Comparison of ENCODE assay signal across 18 mouse cellular contexts in the genomic region with DNA sequence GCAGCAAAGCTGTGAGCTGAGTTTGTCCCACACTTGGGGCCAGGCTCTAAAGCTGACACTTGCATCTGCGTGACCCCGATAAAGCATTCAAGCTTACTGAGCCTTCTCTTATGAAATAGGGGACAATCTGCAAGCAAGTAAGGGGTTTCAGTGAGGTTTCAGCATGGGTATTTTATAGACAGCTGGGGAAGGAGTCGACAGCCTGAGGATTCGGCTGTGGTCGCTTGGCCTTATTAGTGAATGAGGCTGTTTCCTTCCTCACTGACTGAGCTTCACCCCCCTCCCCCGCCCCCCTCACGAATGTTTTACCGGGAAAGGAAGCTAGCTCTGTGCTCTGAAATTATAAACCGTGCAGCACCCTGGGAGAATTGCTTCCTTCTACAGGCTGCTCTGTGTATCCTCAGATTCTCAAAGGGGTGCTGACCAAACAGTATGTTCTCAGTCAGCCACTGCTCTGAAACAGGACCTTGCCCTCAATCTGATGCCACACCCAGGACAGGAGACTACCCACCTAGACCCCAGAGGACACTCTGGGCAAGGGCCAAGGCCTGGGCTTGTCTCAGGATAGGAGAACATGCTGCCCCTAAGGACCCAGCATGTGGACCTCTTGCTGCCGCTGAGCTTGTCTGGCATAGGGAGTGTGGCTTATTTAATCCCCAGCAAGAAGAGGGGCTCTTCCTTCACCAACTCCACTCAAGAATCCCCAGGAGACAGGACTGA. TPM values are rescaled to one million over a fixed set of nuclear protein-coding genes. Genes with fewer than 3 reads are reported as not detected.
A peak's percentile ranks its signal among the peaks of the same experiment; 100 is the strongest.
DNase-seq lines count a peak whose midpoint lies in the region; ATAC-seq and TF ChIP-seq lines count a peak whose summit lies in the region.
"Had no signal": no experiment of that assay in that cellular context is flagged by ENCODE, and none has a peak within 500 bp of the region (broad histone marks: within the 10 kb centered on the region; RNA-seq: fewer than 3 reads in every experiment).

No protein-coding gene starts in this region.

- peak; percentile 62 for DNase-seq in kidney, adult 9 months
- DNase-seq in lung, postnatal 0 days (ENCODE audit: low spot score): peak; percentile 5
- DNase-seq in lung, adult 2 months: no peak
- no peak for DNase-seq in embryo, embryonic 10.5 days (ENCODE audit: low spot score)
- DNase-seq: cerebellum, adult 11-12 months; layer of hippocampus, adult 9-11 months; lung, postnatal 36 days had no signal

- H3K27ac ChIP-seq in kidney, embryonic 14.5 days (ENCODE audit: low read depth, low read length): no peak overlapping the region
- no peak overlapping the region for H3K27ac ChIP-seq in lung, postnatal 0 days (ENCODE audit: low read length)
- H3K27ac ChIP-seq in small intestine, adult 2 months (ENCODE audit: insufficient read depth, low read depth, low read length): peak overlapping the region; percentile 61
- H3K27ac ChIP-seq: embryonic facial prominence, embryonic 15.5 days; forebrain, embryonic 12.5 days; hindbrain, embryonic 10.5 days; midbrain, embryonic 13.5 days had no signal

- 68% methylated on average over 10 of the region's 10 CpGs for WGBS in kidney, embryonic 14.5 days
- WGBS in lung, postnatal 0 days: 56% methylated on average over 10 of the region's 10 CpGs
- 54% methylated on average over 10 of the region's 10 CpGs for WGBS in lung, adult 2 months
- 59% methylated on average over 10 of the region's 10 CpGs for WGBS in small intestine, adult 2 months

- ATAC-seq in kidney, embryonic 14.5 days (ENCODE audit: low FRiP score, low TSS enrichment): no peak
- ATAC-seq in lung, postnatal 0 days: no peak
- ATAC-seq in hematopoietic stem cell, adult 5-6 weeks (replicated peaks in 1 of 2; ENCODE audit: insufficient read depth in 1 of 2, low FRiP score in 2 of 2, low TSS enrichment in 1 of 2, low read depth in 1 of 2, poor library complexity in 2 of 2, severe bottlenecking in 2 of 2): peak; percentile 17 to 49; a peak in 3 of 4 replicates
- ATAC-seq: midbrain, embryonic 13.5 days had no signal

- H3K9me3 ChIP-seq in kidney, embryonic 14.5 days (ENCODE audit: control insufficient read depth, low read length): no peaks in the 10 kb centered on the region
- no peaks in the 10 kb centered on the region for H3K9me3 ChIP-seq in lung, postnatal 0 days (ENCODE audit: low read length)
- H3K9me3 ChIP-seq: embryonic facial prominence, embryonic 15.5 days; forebrain, embryonic 12.5 days; hindbrain, embryonic 10.5 days; midbrain, embryonic 13.5 days had no signal

- H3K4me2 ChIP-seq in kidney, embryonic 14.5 days (replicated peaks; ENCODE audit: low read depth, low read length): no peak overlapping the region
- no peak overlapping the region for H3K4me2 ChIP-seq in lung, postnatal 0 days (replicated peaks; ENCODE audit: low read depth, low read length)
- H3K4me2 ChIP-seq: embryonic facial prominence, embryonic 15.5 days; forebrain, embryonic 12.5 days; midbrain, embryonic 13.5 days had no signal

- peaks cover 20% of the 10 kb centered on the region for H3K36me3 ChIP-seq in kidney, embryonic 14.5 days (ENCODE audit: control insufficient read depth, insufficient read depth, low read length)
- H3K36me3 ChIP-seq in lung, postnatal 0 days (ENCODE audit: insufficient read depth, low read length): no peaks in the 10 kb centered on the region; the same call in 1 of the 2 replicates
- H3K36me3 ChIP-seq in small intestine, adult 2 months (ENCODE audit: control insufficient read depth, insufficient read depth, low read length): no peaks in the 10 kb centered on the region; the same call in 1 of the 2 replicates

- TF ChIP-seq POLR2A in lung, adult 2 months (IDR thresholded peaks at IDR 0.05; ENCODE audit: borderline replicate concordance, extremely low read depth, low read depth, low read length): no peak
- no peak for TF ChIP-seq POLR2A in small intestine, adult 2 months (IDR thresholded peaks at IDR 0.05; ENCODE audit: low read depth, low read length)

- H3K9ac ChIP-seq in kidney, embryonic 14.5 days (ENCODE audit: low read depth, low read length): no peak overlapping the region
- no peak overlapping the region for H3K9ac ChIP-seq in lung, postnatal 0 days (replicated peaks; ENCODE audit: low read depth)
- H3K9ac ChIP-seq: embryonic facial prominence, embryonic 15.5 days; forebrain, embryonic 12.5 days; midbrain, embryonic 13.5 days had no signal

- H3K4me1 ChIP-seq in kidney, embryonic 14.5 days (ENCODE audit: control insufficient read depth, insufficient read depth, low read length): no peaks in the 10 kb centered on the region
- H3K4me1 ChIP-seq in lung, postnatal 0 days (ENCODE audit: insufficient read depth, low read depth, low read length): no peaks in the 10 kb centered on the region
- no peaks in the 10 kb centered on the region for H3K4me1 ChIP-seq in lung, adult 2 months (ENCODE audit: control insufficient read depth, insufficient read depth, low read length)
- peaks cover 29% of the 10 kb centered on the region for H3K4me1 ChIP-seq in small intestine, adult 2 months (ENCODE audit: control insufficient read depth, insufficient read depth, insufficient read length, low read length)
- H3K4me1 ChIP-seq: embryonic facial prominence, embryonic 15.5 days; forebrain, embryonic 12.5 days; midbrain, embryonic 13.5 days had no signal

- TF ChIP-seq EP300 in lung, postnatal 0 days (IDR thresholded peaks at IDR 0.05): no peak

- no peaks in the 10 kb centered on the region for H3K27me3 ChIP-seq in kidney, embryonic 14.5 days (ENCODE audit: control insufficient read depth, insufficient read depth, low read length)
- no peaks in the 10 kb centered on the region for H3K27me3 ChIP-seq in lung, postnatal 0 days (replicated peaks; ENCODE audit: insufficient read depth, low read length)
- H3K27me3 ChIP-seq in small intestine, adult 2 months (ENCODE audit: control insufficient read depth, insufficient read depth, low read length): no peaks in the 10 kb centered on the region
- H3K27me3 ChIP-seq: embryonic facial prominence, embryonic 15.5 days; forebrain, embryonic 12.5 days; midbrain, embryonic 13.5 days had no signal

- H3K4me3 ChIP-seq in kidney, embryonic 14.5 days (ENCODE audit: low read length): no peak overlapping the region
- no peak overlapping the region for H3K4me3 ChIP-seq in lung, postnatal 0 days (ENCODE audit: low read depth, low read length)
- H3K4me3 ChIP-seq in lung, adult 2 months (replicated peaks; ENCODE audit: extremely low read depth, low read depth, low read length): no peak overlapping the region
- no peak overlapping the region for H3K4me3 ChIP-seq in small intestine, adult 2 months (ENCODE audit: low read depth, low read length)
- H3K4me3 ChIP-seq: embryonic facial prominence, embryonic 15.5 days; forebrain, embryonic 12.5 days; hindbrain, embryonic 10.5 days; midbrain, embryonic 13.5 days; myocyte had no signal

- TF ChIP-seq CTCF in lung, postnatal 0 days (IDR thresholded peaks at IDR 0.05): no peak
- no peak for TF ChIP-seq CTCF in lung, adult 2 months (IDR thresholded peaks at IDR 0.05; ENCODE audit: insufficient read depth, low read length)
- no peak for TF ChIP-seq CTCF in small intestine, adult 2 months (IDR thresholded peaks at IDR 0.05; ENCODE audit: extremely low read depth, insufficient read length, insufficient replicate concordance, low read depth, low read length)

RNA-seq across cellular contexts. Expression of a gene that starts 20.3 kb away (rescaled TPM):
- polyA plus RNA-seq in kidney, embryonic 14.5 days (2014; fragmentation: Nextera tagmentation; extraction: Ambion mirVana): 27.1 and 35.3 TPM in 2 replicates
- polyA plus RNA-seq in lung, postnatal 0 days (2015; fragmentation: Nextera tagmentation; extraction: Ambion mirVana): 12.7 and 13.9 TPM in 2 replicates
- polyA plus RNA-seq in lung, adult 2 months (2012; rRNA removed): 45.9 and 49.7 TPM in 2 replicates
- total RNA-seq in hematopoietic stem cell, adult 5-6 weeks (2017): 3.3 and 8.1 TPM in 2 replicates
- polyA plus RNA-seq in small intestine, adult 2 months (2012; rRNA removed): 46.8 and 75.2 TPM in 2 replicates

RNA-seq across cellular contexts. Expression of a gene that starts 53.5 kb away (rescaled TPM):
- polyA plus RNA-seq in kidney, embryonic 14.5 days (2014; fragmentation: Nextera tagmentation; extraction: Ambion mirVana): 2.8 and 4.4 TPM in 2 replicates
- polyA plus RNA-seq in lung, postnatal 0 days (2015; fragmentation: Nextera tagmentation; extraction: Ambion mirVana): not detected in 2 replicates
- polyA plus RNA-seq in lung, adult 2 months (2012; rRNA removed): not detected in 2 replicates
- total RNA-seq in hematopoietic stem cell, adult 5-6 weeks (2017): not detected in 2 replicates
- 0.04 TPM in 1 of 2 replicates, not detected in the other for polyA plus RNA-seq in small intestine, adult 2 months (2012; rRNA removed)
- total RNA-seq: gastrocnemius, postnatal 4 days; neutrophil, adult 5-6 weeks had no signal
- polyA plus RNA-seq: spleen, adult 2 months had no signal

Comparison
In these comparisons a context has a peak if more than half of its experiments do, and no peak if none do; other contexts are left out.
1. DNase-seq: peak in kidney, adult 9 months (single experiment) and lung, postnatal 0 days (single experiment); none in lung, adult 2 months (single experiment) and embryo, embryonic 10.5 days (single experiment).
2. ATAC-seq: peak in hematopoietic stem cell, adult 5-6 weeks (2 of 2); none in kidney, embryonic 14.5 days (single experiment) and lung, postnatal 0 days (single experiment).